Mouse (Mus musculus): ENCODE data around the gene Ndrg3. TPM values are rescaled to one million over a fixed set of nuclear protein-coding genes. Genes with fewer than 3 reads are reported as not detected.
"Not testable (repeated sequence)": the region's sequence is repeated elsewhere in the genome, so short reads cannot be mapped to it uniquely, and the experiment has no call there.

The Ndrg3 gene
- total RNA-seq, 1 experiment from 2014 or later: 33.9 TPM

DNA sequence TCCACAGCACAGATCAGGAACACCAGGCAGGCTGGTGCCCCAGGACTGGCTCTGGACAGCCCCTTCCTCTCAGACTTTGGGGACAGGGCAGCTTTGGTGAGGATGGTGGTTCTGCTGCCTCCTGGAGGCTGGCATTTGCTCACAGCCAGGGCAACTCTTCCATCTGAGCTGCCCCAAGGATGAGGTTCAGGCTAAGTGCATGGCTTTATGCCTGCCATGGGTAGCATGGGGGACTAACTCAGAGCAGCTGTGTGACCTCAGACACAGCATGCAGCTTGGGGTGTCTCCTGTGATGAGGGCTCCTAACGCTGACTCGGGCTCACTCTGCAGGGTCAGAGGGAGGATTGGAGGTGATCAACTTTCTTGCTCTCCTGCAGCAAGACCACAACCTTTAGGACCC lies 106.2 kb downstream of the Ndrg3 start:
- not testable (repeated sequence) for ATAC-seq (replicated peaks; ENCODE audit: insufficient number of reproducible peaks, low FRiP score, low TSS enrichment, poor library complexity, severe bottlenecking)

DNA sequence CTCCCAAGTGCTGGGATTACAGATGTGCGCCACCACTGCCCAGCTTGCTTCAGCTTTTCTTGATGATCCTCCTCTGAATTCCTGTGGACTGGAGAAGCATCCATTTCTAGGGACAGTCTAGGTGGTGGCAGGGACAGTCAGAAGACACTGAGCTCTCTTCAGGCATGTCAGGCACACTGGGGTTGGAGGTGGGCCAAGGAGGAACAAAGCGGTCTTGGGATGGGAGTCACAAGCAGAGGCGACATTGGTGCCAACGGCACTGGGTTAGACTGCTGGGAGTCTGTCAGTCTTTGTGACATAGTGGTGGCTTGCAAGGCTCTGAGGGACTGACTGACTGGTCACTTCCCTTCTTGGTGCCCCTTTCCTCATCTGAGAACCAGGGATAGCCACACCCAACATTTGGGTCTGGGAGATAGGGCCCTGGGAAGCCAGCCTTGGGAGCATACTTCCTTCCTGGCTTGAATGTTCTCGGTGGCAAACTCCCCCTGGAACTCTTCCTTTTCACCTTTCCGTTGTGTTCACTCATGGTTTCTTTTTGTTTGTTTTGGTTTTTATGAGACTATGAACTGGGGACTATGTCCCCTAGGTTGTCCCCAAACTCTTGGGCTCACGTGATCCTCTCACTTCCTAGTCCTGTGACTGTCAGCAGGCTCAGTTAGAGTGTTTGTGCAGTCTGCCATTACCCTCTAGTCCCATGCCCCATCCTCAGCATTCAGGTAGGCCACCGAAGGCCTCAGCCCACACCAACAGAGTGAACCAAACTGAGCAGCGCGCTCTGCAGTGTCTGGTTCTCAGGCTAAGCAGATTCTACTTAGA lies 107.3 kb downstream of the Ndrg3 start:
- no peak for ATAC-seq (replicated peaks; ENCODE audit: insufficient number of reproducible peaks, low FRiP score, low TSS enrichment, poor library complexity, severe bottlenecking)

DNA sequence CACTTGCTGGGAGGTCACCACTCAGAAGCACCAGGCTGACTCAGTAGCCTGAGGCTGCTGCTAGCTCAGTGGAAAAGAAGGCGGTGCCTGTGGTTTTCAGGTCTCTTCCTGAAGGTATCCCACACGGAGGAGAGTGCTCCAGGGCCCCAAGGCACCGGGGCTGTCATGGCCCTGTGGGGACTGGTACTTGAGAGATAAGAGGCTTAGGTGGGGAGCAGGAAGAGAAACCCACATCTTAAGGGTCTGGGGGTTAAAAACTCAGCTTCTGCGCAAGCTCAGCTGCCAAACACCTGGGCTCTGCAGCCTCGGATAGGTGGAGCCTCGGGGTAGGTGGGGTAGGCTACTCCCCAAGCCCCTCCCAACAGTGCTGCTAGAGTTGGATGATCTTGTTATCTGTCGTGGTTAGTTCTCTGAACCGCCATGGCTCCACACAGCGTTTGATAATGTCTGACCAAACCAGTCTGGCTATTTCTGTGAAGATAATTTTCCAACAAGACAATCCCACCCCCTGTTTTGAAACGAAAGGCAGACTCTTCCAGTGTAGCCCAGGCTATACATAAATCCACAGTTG lies 109.3 kb downstream of the Ndrg3 start:
- no peak for ATAC-seq (replicated peaks; ENCODE audit: insufficient number of reproducible peaks, low FRiP score, low TSS enrichment, poor library complexity, severe bottlenecking)

DNA sequence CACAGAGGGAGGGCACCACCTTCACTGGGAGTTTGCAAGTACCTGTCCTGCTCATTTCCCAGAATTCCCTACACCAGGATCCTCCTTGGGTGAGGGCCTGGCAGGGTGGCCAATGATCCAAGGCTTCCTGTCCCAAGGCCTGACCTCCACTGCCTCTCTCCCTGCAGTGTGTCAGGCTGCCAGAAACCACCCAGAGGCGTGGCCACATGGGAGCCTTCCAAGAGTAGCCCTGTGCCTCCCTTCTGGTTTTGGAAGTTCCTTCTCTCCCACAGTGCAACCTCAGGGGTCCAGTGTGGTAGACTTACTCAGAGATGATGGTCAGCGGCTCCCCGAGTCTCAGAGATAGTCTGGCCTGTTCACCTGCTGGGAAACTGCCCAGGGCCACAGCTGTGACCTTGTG lies 112.3 kb downstream of the Ndrg3 start:
- no peak for ATAC-seq (replicated peaks; ENCODE audit: insufficient number of reproducible peaks, low FRiP score, low TSS enrichment, poor library complexity, severe bottlenecking)

DNA sequence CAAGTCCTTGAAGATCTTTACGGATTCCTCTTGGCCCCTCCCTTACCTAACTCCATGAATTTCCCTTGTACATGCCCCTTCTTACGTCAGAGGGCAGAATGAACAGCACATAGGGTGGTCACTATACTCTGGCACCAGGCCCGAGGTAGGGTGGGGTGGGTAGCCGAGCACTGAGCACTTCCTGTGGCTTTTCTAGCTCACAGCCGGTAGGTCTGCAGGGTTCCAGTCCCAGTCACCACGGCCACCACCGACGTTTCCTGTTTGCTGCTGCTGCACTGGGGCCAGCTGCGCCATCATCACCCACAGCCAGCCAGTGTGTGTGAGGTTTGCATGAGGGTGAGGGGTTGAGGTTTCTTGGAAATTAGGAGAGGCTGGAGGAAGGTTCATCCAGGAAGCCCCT lies 114.1 kb downstream of the Ndrg3 start:
- ATAC-seq (replicated peaks; ENCODE audit: insufficient number of reproducible peaks, low FRiP score, low TSS enrichment, poor library complexity, severe bottlenecking): peak; percentile 63; the same call in 1 of the 2 replicates

Other genes starting within 250 kb of the Ndrg3 start
- gene Myl9, start 216.6 kb downstream of the Ndrg3 start, total RNA-seq (2017): 5.0 to 95.3 TPM (median 6.6 TPM) in 3 replicates
- gene Tgif2, start 152.0 kb downstream of the Ndrg3 start, total RNA-seq (2017): 3.2 to 5.9 TPM (median 3.5 TPM) in 3 replicates
- gene 4930518I15Rik, start 134.1 kb downstream of the Ndrg3 start, total RNA-seq (2017): 0.38 to 5.2 TPM (median 2.5 TPM) in 3 replicates
- 118 to 134 TPM (median 121 TPM) in 3 replicates for gene Rab5if, start 128.9 kb downstream of the Ndrg3 start, total RNA-seq (2017)
- gene Sla2, start 104.9 kb downstream of the Ndrg3 start, total RNA-seq (2017): 13.8 to 38.9 TPM (median 15.8 TPM) in 3 replicates
- gene Dsn1, start 15.1 kb upstream of the Ndrg3 start, total RNA-seq (2017): 13.4 to 31.9 TPM (median 17.8 TPM) in 3 replicates
- 0.76 to 1.5 TPM (median 0.78 TPM) in 3 replicates for gene Soga1, start 87.2 kb upstream of the Ndrg3 start, total RNA-seq (2017)
- not detected in 3 replicates for gene Tldc2, start 95.0 kb upstream of the Ndrg3 start, total RNA-seq (2017)
- gene Samhd1, start 143.2 kb upstream of the Ndrg3 start, total RNA-seq (2017): 1,089 to 1,183 TPM (median 1,123 TPM) in 3 replicates
- 30.9 to 49.8 TPM (median 34.4 TPM) in 3 replicates for gene Rbl1, start 212.5 kb upstream of the Ndrg3 start, total RNA-seq (2017)

Measured in monocyte, adult 5-6 weeks (primary cell).